Mouse (Mus musculus): ENCODE measurements around the gene Trim37.

DNA sequence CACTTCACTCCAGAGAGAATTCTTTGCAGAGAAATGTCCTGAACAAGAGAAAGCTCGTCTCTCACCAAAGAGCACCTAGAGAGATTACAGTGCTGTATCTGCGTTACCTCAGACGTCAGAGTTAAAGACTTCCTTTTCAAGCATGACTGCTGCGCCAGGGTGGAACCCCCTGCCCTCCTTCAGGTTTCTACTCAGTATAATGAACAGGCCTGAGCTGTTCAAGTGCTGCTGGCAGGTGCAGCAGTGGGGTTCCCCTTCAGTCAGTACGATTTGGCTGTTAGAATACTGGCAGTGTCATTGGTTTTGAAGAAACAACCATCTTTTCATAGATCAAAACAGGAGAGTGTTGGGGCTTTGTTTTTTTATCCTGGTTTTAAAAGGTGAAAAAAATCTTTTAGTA, 100.2 kb downstream of the Trim37 start:
- TF ChIP-seq EP300 (IDR thresholded peaks at IDR 0.05; ENCODE audit: low read depth) = no peak
- no peak for TF ChIP-seq CTCF (IDR thresholded peaks at IDR 0.05; ENCODE audit: low read depth)

All from liver, postnatal 0 days (tissue).